Mouse (Mus musculus): ENCODE data around the gene 1700011L22Rik.

1700011L22Rik gene

GRCm38 (mm10) chr8:79248470-79248869 is at the start of gene 1700011L22Rik:
Gene 1700011L22Rik, minus strand, starts transcription at chr8:79248570.
- DNase-seq (ENCODE audit: low spot score), result no peak

GRCm38 (mm10) chr8:79297763-79298162 is 49.4 kb upstream of the 1700011L22Rik start:
- no peak for DNase-seq (ENCODE audit: low spot score)

GRCm38 (mm10) chr8:79295276-79296105 is 47.1 kb upstream of the 1700011L22Rik start:
- DNase-seq (ENCODE audit: low spot score), result no peak

GRCm38 (mm10) chr8:79294610-79295275 is 46.4 kb upstream of the 1700011L22Rik start, which contains the start of gene Mmaa:
Gene Mmaa, minus strand, starts transcription at chr8:79294937.
- peak; percentile 90 for DNase-seq (ENCODE audit: low spot score)

- DNase-seq (ENCODE audit: low spot score), result no peak
Measured at GRCm38 (mm10) chr8:79293841-79294240, 45.5 kb upstream of the 1700011L22Rik start.

- no peak for DNase-seq (ENCODE audit: low spot score)
Measured at GRCm38 (mm10) chr8:79292712-79293264, 44.4 kb upstream of the 1700011L22Rik start.

GRCm38 (mm10) chr8:79289592-79289991 is 41.2 kb upstream of the 1700011L22Rik start:
- DNase-seq (ENCODE audit: low spot score), result no peak

- no peak for DNase-seq (ENCODE audit: low spot score)
Measured at GRCm38 (mm10) chr8:79288681-79289080, 40.3 kb upstream of the 1700011L22Rik start.

GRCm38 (mm10) chr8:79288250-79288649 is 39.9 kb upstream of the 1700011L22Rik start:
- no peak for DNase-seq (ENCODE audit: low spot score)

GRCm38 (mm10) chr8:79286424-79286823 is 38.1 kb upstream of the 1700011L22Rik start:
- DNase-seq (ENCODE audit: low spot score), result no peak

GRCm38 (mm10) chr8:79284626-79285025 is 36.3 kb upstream of the 1700011L22Rik start:
- DNase-seq (ENCODE audit: low spot score), result no peak

GRCm38 (mm10) chr8:79281376-79281890 is 33.1 kb upstream of the 1700011L22Rik start:
- no peak for DNase-seq (ENCODE audit: low spot score)

GRCm38 (mm10) chr8:79277264-79277870 is 29.0 kb upstream of the 1700011L22Rik start:
- DNase-seq (ENCODE audit: low spot score), result no peak

GRCm38 (mm10) chr8:79274940-79275339 is 26.6 kb upstream of the 1700011L22Rik start:
- DNase-seq (ENCODE audit: low spot score), result no peak

GRCm38 (mm10) chr8:79273776-79274175 is 25.4 kb upstream of the 1700011L22Rik start:
- no peak for DNase-seq (ENCODE audit: low spot score)

- no peak for DNase-seq (ENCODE audit: low spot score)
Measured at GRCm38 (mm10) chr8:79272676-79273075, 24.3 kb upstream of the 1700011L22Rik start.

- no peak for DNase-seq (ENCODE audit: low spot score)
Measured at GRCm38 (mm10) chr8:79268921-79269320, 20.6 kb upstream of the 1700011L22Rik start.

GRCm38 (mm10) chr8:79261920-79262319 is 13.6 kb upstream of the 1700011L22Rik start:
- DNase-seq (ENCODE audit: low spot score), result no peak

GRCm38 (mm10) chr8:79256076-79256705 is 7.8 kb upstream of the 1700011L22Rik start:
- DNase-seq (ENCODE audit: low spot score), result no peak

- no peak for DNase-seq (ENCODE audit: low spot score)
Measured at GRCm38 (mm10) chr8:79253742-79254141, 5.4 kb upstream of the 1700011L22Rik start.

- no peak for DNase-seq (ENCODE audit: low spot score)
Measured at GRCm38 (mm10) chr8:79243422-79243821, 4.9 kb downstream of the 1700011L22Rik start.

GRCm38 (mm10) chr8:79239996-79240395 is 8.4 kb downstream of the 1700011L22Rik start:
- DNase-seq (ENCODE audit: low spot score), result no peak

Measured in c-Kit-positive CD71-positive TER-119-positive erythroid progenitor cells, embryonic 14.5 days (primary cell).